Mouse (Mus musculus) bone marrow, adult 2 months (tissue): ENCODE data around the gene Nme7. TPM values are rescaled to one million over a fixed set of nuclear protein-coding genes. Genes with fewer than 3 reads are reported as not detected.

Experiments
- H3K27ac ChIP-seq: fragments of 200-500 bp; 2 replicates; pipeline ENCODE4 v1.5.1; 2012; ENCODE audit warnings: low read depth, mild to moderate bottlenecking, control low read depth, inconsistent platforms, low read length; ENCODE audit not compliant: control insufficient read depth, poor library complexity, insufficient read depth
- H3K4me1 ChIP-seq: fragments of 200-500 bp; 2 replicates; pipeline ENCODE4 v1.6.1; 2011; ENCODE audit warnings: low read length; ENCODE audit not compliant: control insufficient read depth, insufficient read depth
- H3K4me3 ChIP-seq: fragments of 200-500 bp; replicated peaks from 2 replicates; pipeline ENCODE3; 2011; ENCODE audit warnings: mild to moderate bottlenecking, low read depth, low read length, control low read depth; ENCODE audit not compliant: control insufficient read depth
- CTCF ChIP-seq: fragments of 200-500 bp; IDR thresholded peaks from 2 replicates; pipeline ENCODE4 v1.5.1; 2011; ENCODE audit warnings: low read length, control low read depth; ENCODE audit not compliant: control insufficient read depth, insufficient read depth
- POLR2A ChIP-seq: fragments of 200-500 bp; IDR thresholded peaks from 2 replicates; pipeline ENCODE4 v1.6.1; 2011; ENCODE audit warnings: low read depth, mild to moderate bottlenecking, control low read depth, low read length, borderline replicate concordance; ENCODE audit not compliant: control insufficient read depth
- WGBS: fragments of 180-500 bp; shearing (Covaris S2); methylation state at CpG from one replicate; pipeline ENCODE4 v1.1.7; 2018; 5-methylcytosine and 5-hydroxymethylcytosine counted together
- polyA plus RNA-seq: library from polyadenylated mRNA; stranded (reverse); fragments of >200 nt; gene quantifications from 2 replicates; pipeline ENCODE4 v1.2.4, GENCODE M21; 2011; ENCODE audit warnings: low replicate concordance; ENCODE audit not compliant: missing spikeins, insufficient read depth, insufficient read length

Gene Nme7
- polyA plus RNA-seq, 1 experiment, result 16.5 TPM

DNA sequence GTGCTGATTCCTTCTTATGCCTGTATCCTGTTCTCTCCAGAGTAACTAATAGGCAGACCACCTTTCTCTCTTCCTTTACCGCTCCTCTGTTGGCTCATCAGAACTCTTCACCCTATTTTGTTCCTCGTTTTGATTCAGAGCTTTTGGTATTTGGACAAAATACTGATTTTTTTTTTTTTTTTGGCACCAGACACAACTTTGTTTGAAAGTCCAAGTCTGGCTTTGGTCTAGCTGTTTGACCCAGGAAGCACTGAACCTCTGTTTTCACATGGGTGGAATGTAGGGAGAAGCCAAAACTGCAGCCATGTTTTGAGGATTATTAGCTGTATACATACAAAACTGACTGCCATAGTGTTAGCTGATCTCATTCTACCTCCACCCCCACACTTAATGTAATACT is 21.0 kb downstream of the Nme7 start:
- no peak overlapping the region for H3K4me3 ChIP-seq
- WGBS, result 73% methylated on average over 2 of the region's 2 CpGs
- TF ChIP-seq POLR2A, result no peak

DNA sequence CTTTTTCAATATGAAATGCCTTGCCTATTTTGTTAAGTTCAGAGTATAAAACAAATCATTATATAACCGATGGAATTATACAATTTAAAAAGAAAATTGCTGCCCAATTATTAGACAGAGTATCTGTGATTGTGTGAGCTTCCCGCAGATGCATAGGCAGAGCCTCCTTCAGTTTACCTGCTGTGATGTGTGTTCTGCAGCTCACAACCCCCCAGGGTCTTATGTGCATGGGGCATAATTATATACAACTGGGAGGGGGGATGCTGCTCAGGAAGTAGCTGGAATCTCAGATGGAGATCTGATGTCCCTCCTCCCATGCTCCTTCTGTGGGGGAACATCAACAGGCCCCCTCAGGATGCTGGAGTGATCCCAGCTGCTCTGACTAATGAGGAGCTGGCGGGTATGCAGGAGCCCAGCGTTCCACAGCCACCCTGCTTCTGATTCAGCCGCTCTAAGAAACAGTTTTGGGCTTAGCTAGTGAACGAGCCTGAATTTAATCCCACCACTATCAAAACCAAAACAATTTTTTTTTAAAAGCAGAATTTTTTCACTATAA is 22.8 kb downstream of the Nme7 start:
- WGBS, result 87% methylated on average over 6 of the region's 6 CpGs
- no peak overlapping the region for H3K27ac ChIP-seq
- no peak overlapping the region for H3K4me3 ChIP-seq
- no peaks in the 10 kb centered on the region; the same call in none of the 2 replicates for H3K4me1 ChIP-seq
- TF ChIP-seq POLR2A, result no peak
- TF ChIP-seq CTCF, result no peak

More for the DNA sequence above, 21.0 kb downstream of the Nme7 start:
- Histone ChIP-seq H3K27ac (no peak overlapping the region), H3K4me1 (no peaks in the 10 kb centered on the region; the same call in none of the 2 replicates)

DNA sequence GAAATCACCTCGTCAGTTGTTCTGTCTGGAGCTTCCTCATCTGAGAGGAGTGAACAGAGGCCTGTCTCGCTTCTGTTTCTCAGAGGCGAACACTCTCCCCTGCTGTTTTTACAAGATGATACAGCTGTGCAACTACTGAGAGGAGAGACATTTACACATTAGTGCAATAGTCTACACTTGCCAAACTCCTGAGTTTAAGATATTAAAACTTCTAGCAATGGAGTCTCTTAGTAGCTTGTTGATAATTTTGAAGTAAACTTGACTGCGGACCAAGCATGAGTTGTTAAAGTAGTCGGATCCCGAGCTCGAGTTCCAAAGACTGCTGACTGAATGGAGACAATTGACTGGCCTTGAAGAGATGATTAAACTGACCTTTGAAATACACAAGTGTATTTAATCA is 23.8 kb downstream of the Nme7 start:
- WGBS, result 82% methylated on average over 7 of the region's 7 CpGs
- H3K27ac ChIP-seq, result no peak overlapping the region
- no peak overlapping the region for H3K4me3 ChIP-seq
- no peaks in the 10 kb centered on the region; the same call in none of the 2 replicates for H3K4me1 ChIP-seq
- TF ChIP-seq CTCF (no peak), POLR2A (no peak)

DNA sequence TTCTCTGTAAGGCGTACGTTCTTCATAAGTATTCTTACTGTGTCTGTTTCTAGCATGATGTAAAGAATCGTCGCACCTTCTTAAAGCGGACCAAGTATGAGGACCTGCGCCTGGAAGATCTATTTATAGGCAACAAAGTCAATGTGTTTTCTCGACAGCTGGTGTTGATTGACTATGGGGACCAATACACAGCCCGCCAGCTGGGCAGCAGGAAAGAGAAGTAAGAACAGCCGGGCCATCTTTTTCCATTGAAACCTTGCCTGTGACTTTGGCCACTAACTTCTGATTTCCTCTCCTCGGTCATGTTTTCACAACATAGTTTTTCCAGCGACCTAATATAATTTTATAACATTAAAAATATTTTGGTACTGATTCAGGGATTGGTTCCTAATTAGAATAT is 28.6 kb downstream of the Nme7 start:
- TF ChIP-seq POLR2A, result no peak
- no peak for TF ChIP-seq CTCF
- 84% methylated on average over 11 of the region's 11 CpGs for WGBS
- no peaks in the 10 kb centered on the region; the same call in 1 of the 2 replicates for H3K4me1 ChIP-seq
- no peak overlapping the region for H3K4me3 ChIP-seq
- H3K27ac ChIP-seq, result no peak overlapping the region

DNA sequence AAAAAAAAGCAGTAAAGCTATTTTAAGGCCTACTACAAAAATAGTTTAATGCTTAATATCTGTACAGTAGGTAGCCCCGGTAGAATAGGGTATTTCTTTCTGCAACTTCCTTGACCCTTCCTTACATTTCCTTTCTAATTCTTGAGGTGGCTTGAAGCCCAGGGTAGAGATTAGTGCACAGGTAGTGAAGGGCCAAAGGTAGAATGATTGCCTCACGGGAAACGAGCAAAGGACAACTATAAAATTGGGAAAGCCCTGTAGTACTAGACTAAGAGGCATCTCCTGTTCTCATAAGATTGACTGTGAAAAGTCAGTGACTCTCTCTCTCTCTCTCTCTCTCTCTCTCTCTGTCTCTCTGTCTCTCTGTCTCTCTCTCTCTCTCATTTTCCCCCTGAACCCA is 31.5 kb downstream of the Nme7 start:
- Histone ChIP-seq H3K4me3 (no peak overlapping the region), H3K4me1 (no peaks in the 10 kb centered on the region; the same call in 1 of the 2 replicates), H3K27ac (no peak overlapping the region)
- TF ChIP-seq POLR2A (no peak), CTCF (no peak)
- 73% methylated on average over 3 of the region's 3 CpGs for WGBS

DNA sequence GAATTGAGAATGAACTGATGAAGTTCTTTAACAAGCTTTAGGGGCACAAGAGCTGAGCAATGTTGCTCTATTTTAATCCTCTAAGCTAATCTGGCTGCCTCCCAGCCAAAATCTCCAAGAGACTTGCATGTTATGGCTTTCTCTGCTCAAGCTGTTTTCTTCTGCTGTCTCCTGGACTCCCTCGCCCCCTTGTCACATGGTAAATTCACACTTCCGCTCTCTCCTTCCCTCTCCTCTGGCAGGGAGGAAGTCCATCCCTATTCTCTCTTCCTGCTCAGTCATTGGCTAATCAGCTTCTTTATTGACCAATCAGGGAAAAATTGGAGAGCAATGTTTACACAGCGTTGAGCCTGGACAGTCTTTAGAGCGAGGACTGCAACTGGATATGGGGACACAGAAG is 31.9 kb downstream of the Nme7 start:
- Histone ChIP-seq H3K27ac (no peak overlapping the region), H3K4me1 (no peaks in the 10 kb centered on the region; the same call in 1 of the 2 replicates), H3K4me3 (no peak overlapping the region)
- WGBS, result 79% methylated on average over 4 of the region's 4 CpGs
- TF ChIP-seq POLR2A (no peak), CTCF (no peak)

DNA sequence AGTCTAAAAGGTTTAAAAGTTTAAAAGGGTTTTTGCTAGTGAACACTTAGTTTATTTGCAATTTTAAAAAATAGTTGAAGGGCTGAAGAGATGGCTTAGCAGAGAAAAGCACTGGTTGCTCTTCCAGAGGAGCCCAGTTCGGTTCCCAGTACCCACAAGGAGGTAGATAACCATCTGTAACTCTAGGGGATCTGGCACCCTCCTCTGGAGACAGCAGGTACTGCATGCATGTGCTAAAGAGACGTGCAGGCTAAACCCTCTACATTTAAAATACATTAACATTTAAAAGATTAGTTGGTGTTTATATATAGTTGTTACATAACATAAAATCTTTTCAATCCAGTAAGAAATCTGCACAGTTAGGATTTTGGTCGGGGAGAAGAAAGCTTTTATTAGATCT is 38.2 kb downstream of the Nme7 start:
- peak; percentile 52; the same call in 1 of the 2 replicates for TF ChIP-seq CTCF
- TF ChIP-seq POLR2A, result no peak
- WGBS, result 78% methylated on average over 3 of the region's 3 CpGs
- Histone ChIP-seq H3K4me3 (no peak overlapping the region), H3K4me1 (no peaks in the 10 kb centered on the region), H3K27ac (no peak overlapping the region)

DNA sequence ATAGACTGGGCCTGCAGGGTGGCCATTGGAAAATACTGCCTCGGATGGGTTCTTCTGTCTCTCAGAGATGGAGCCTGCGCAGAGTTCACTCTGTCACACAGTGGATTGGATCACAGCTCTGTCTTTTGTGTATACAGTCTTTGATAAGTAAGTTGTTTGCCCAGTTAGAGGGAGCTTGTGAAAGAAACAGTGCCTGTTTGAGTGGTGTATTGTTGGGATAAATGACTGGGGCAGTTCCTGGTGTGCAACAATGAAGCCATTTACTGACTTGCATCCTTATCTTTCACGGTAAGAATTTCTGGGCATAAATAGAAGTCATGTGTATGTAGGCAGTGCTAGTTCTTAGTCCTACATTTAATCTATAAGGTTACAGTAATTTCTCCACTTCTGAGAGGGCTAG is 49.5 kb downstream of the Nme7 start:
- H3K27ac ChIP-seq, result no peak overlapping the region
- H3K4me1 ChIP-seq, result no peaks in the 10 kb centered on the region
- H3K4me3 ChIP-seq, result no peak overlapping the region
- 85% methylated on average over 3 of the region's 3 CpGs for WGBS
- TF ChIP-seq CTCF (no peak), POLR2A (no peak)

DNA sequence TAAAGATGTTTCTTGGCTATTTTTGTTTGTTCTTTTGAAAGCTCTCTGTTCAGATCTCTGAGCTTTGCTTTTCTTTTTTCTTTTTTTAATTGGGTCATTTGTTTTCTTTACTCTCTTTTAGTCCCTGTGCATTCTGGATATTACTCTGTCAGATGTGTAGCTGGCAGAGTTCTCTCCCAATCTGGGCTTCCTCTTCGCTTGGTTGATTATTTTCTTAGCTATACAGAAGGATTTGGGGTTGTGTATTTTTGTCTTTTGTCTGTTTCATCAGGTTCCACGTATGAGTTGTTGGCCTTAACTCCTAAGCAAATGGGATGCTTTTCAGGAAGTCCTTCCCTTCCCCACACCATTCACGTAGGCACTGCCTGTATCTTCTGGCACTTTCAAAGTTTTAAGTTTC is 54.1 kb downstream of the Nme7 start:
- Histone ChIP-seq H3K4me1 (no peaks in the 10 kb centered on the region), H3K4me3 (no peak overlapping the region), H3K27ac (no peak overlapping the region)
- TF ChIP-seq CTCF, result no peak
- WGBS, result 72% methylated on average over 3 of the region's 3 CpGs
